Mouse (Mus musculus) T-cell, adult 2 months (primary cell): ENCODE data around the gene Olig2.

Experiments used
- DNase-seq: peaks from one replicate; pipeline ENCODE4 v3.0.0; 2022; ENCODE audit warnings: low spot score

Gene Olig2

DNA sequence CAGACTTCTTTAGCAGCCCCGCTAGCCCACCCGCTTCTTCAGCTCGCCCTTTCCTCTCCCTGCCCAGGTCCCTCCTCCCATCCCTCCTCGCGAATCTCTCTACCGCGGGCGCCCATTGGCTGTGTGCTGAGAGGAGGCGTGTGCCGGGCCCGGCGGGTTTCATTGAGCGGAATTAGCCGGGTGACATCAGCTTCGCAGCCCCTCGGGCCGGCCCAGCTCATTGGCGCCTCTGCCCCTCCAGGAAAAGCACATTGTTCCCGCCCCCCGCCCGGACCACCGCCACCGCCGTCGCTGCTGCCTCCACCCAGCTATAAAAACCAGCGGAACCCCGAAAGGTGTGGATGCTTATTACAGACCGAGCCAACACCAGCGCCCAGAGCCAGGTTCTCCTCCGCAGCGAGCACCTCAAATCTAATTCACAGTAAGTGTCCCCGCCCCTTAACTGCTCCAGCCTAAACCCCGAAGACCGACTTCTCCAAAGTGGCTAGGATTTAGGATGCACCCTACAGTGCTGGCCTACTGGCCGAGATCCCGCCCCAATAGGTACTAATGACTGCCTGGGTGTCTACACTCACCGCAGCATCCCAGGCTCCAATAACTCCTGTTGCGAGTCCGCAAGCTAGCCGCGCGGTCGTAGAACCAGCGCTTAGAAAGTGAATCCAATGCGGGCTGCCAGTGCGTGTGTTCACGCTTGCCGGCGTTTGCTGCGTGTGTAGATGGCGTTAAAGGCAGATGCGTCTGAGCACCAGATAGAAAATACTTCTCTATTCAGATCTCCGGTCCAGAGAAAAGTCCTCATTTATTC, at the start of gene Olig2:
Gene Olig2, plus strand, starts transcription at position 225 of the 805 bp plus-strand sequence.
- DNase-seq, result no peak

GRCm38 (mm10) chr16:91175892-91176291, 49.4 kb upstream of the Olig2 start:
- DNase-seq, result no peak

GRCm38 (mm10) chr16:91187046-91187445, 38.2 kb upstream of the Olig2 start:
- DNase-seq, result no peak

GRCm38 (mm10) chr16:91187662-91188061, 37.6 kb upstream of the Olig2 start:
- DNase-seq, result no peak

DNA sequence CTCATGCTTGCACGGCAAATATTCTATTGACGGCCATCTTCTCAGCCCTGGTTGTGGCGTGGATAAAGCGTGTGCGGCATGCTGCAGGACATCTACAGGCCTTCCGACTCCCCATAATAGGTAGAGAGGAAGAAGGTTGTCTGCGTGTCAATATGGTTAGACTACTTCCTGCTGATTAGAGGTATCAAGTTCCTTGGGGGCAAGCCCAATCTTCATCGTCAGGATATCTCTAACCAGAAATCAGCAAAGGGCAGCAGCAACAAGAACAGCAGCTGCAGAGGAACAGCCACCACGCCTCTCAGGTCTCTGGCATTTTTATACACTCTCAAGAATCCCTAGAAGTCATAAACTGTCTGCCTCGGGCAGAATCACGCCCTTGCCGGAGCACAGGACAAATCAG, 37.0 kb upstream of the Olig2 start:
- no peak for DNase-seq

DNA sequence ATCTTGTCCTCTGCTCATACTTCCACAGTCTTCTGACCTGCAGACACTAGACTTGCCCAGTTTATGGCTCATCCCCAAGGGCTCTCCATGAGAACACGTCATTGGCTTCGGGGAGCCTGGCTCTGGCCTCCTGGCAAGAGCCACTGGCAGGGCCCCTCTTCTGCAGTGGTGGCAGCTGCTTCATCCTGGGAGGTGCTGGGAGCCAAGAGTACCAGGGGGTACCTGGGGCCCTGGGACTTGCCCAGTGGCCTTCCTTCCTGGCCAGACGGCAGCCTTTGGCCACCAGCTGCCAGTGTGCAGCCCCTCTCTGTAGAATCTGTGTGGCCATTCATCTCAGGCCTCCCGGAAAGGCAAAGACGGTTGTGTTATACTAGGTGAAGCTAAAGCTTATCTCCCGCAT, 34.0 kb upstream of the Olig2 start:
- DNase-seq, result no peak

DNA sequence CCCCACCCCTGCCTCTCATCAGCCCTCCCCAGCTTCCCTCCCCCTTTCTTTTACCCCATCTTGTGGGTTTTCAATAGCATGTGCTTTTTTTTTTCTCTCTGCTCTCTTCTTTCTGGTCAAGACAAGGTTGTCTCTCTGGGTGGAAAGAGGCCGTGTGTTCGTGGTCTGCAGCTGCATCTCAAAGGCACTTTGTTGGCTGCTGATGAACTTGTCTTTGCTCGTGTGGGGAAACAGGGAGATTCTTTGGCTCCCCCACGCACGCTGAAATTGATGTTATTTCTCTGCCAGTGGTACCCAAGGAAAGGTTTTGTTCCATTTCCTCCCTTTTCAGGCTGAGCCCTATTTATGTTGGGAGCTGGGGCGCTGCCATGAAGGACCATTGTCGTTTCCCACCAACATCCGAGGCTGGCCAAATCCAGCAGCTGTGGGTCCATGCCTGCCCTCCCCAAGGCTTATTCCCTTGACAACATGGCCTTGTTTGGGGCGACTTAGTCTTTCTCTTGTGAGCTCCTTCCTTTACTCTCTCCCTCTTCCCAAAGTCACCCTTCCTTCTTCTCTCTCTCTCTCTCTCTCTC, 33.5 kb upstream of the Olig2 start:
- DNase-seq, result no peak

DNA sequence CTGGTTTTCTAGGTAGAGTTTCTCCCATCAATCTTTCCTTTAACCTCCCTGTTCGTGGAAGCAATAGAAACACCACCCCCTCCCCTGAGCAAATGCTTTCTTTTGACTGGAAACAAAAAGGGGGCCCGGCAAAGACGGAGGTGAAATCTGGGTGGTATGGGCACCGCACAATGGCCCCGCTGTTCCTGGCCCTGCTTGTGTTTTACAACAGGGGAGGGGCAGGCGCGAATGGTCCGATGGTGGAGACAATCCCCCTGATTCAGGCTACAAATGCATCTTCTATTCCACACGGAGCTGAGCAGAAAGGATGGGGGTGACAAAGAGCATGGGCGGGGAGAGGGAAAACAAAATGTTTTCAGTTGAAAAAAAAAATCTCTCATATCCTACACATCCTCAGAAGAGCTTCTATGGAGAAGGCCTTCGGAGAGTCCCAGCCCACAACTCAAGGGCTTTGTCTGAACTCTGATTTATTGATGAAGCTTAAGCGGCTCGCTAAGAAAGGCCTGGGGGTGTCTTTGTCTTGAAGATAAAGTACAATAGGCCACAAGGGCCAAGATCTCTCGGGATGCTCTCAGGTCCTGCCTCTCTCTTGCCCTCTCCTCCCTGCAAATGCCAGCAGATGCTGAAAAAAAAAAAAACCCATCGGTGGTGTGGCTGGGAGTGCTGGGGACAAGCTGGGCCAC, 32.4 kb upstream of the Olig2 start:
- no peak for DNase-seq

DNA sequence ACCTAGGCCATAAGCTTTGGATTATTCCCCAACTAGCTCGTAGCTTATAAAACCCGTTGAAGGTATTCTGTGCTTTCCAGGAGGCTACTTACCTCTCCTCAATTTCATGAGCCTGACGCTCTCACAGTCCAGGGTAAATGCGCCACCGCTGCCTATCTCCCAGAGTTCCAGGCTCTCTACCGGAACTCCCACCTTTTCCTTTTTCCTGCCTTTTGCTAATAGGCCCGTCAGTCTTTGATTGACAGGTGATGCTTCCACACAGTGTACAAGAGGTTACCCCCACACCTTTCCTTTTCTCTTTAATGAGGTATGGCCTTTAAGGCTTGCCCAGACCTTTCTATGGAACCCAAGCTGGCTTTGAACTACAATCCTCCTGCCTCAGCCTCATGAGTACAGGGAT, 25.4 kb upstream of the Olig2 start:
- no peak for DNase-seq

DNA sequence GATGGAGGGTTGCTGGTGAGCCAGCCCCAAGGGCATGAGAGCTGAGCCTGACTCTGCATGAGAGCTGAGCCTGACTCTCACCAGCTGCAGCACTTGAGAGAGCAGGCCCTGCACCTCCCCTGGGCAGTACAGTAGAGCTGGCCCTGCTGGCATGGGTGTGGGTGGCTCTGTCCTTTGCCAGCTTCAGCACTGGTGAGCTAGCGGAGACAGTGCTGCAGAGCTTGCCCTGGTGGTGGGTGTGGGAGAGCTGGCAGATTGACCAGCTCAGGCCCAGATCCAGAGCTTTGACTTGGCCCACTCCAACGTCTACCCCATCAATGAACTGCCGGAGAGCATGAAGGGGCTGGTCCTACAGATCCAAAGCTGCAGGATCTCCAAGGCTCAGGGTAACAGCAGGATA, 22.3 kb upstream of the Olig2 start:
- no peak for DNase-seq

DNA sequence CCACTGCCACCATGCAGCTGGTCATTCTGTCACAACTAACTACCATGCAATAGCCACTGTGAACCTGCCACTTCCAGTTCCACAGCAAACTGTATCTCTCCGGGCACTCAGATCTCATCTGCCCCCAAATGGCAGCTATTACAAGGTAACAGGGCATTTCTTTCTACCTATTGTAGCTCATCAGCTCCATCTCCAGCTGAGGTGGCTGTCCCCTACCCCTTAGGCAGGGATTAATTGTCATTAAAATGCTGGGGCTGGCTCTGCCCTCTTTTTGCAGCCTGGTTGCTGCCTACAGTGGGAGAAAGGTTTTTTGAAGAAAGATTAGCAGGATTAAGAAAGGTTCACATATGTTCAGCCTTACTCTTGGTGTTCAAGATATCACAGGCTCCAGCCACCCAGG, 18.9 kb upstream of the Olig2 start:
- DNase-seq, result no peak

DNA sequence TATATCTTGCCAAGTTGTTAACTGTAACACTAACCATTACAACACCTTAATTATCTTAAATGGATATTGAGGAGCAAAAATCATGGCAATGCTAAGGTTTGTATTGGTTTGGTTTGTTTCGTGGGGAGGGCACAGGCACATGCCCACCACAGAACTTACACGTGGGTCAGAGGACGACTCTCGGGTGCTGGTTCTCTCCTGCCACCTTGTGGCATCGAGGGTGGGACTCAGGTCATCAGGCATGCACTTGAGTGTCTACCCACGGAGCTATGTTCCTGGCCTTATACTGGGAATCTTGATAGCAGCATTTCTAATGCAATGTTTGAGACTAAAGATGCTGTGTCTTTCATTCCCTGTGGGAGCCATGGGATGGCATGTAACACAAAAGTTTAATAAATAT, 8.2 kb upstream of the Olig2 start:
- no peak for DNase-seq

- no peak for DNase-seq
These were observed 7.3 kb upstream of the Olig2 start for GRCm38 (mm10) chr16:91217948-91218347.

GRCm38 (mm10) chr16:91219246-91219645, 6.0 kb upstream of the Olig2 start:
- DNase-seq, result no peak

DNA sequence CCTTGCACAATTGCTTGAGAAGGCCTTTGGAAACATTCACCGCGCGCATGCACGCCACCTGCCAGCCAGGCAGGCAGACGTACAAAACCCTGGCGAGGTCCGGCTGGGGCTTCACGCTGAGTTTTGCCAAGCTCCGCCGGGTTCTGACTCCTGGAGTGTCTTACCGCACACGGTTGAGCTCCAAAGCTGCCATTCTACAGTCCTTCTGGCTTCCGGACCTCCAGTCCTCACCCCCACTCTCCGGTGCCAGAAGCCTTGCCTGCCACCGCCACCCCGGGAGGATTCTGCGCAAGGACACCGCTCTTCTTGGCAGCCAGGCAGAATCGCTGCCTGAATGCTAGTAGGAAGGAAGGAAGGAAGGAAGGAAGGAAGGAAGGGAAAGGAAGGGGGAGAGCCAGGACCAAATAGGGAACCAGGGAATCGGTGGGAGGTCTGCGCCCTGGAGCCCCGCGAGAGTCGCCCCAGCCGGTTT, 3.0 kb upstream of the Olig2 start:
- DNase-seq, result no peak

DNA sequence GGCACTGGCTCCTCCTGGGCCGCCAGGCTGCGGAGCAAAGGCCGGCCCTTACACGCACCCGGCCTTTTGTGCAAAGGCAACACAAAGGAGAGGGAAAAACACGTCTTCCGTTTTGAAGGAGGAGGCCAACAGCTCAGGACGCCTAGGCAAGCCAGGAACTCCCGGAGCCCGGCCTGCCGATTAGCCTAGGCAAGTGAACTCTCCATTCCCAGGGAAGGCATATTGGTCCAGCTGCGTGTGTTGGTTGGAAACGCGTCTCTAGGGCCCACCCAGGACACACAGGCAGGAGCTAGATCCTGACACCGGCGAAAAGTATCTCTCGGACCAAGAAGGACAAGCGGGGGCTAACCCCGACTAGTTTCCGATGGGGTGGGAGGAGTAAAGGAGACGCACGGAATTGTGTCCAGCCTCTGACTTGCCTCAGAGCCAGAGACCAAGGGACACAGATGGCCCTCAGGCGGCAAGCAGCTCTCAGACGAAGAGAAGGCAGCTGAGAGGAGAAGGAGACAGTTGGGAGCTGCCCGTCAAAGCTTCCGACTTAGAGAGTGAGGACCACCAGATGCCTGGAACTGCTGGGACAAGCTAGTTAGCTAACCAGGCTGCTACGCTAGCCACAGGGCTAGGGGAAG, 2.5 kb upstream of the Olig2 start:
- DNase-seq, result no peak

DNA sequence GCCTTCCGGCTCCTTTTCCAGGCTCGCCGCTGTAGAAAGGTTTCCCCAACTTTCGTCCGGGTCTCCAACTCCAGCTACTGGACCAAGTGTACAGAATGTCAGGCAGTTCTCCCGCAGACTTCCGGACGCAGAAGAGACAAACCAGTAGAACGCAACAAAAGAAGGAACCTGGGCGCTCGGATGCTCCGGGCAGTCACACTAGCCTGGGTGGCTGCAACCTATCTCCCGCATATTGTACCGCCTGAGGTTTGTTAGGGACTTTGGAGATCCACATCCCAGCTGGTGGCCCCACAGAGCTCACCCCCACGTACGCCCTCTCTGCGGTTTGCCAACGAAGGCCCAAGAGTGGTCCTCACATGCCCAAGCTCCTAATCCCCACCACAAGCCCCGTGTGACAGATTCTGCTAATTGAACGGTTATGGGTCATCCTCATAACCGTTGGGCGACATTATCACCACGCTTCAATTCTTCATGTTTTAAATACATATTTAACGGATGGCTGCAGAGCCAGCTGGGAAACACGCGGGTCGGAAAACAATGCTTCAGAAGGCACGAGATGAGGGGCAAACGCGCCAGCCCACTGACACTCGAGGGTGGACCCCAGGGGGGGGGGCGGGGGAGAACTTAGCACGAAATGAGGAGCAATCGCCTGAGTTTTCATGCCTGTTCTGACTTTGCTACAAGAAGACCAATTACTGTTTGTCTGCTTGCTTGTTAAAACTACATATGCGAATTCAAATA, 1.8 kb upstream of the Olig2 start:
- no peak for DNase-seq

DNA sequence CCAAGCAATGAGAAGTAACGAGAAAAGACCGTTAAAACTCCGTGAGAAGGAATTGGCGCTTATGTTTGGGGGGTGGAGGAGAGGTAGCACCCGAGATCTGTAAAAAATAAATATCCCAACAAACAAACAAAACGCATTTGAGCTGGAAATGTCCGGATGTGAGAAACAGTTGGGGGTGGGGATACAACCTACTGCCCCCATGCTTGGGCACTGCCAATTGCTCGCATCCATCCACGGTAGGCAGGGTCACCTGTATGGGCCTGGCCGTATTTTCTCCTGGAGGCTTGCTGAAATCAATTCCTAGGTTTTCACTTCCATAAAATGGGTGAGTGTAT, 1.2 kb upstream of the Olig2 start:
- DNase-seq, result no peak

GRCm38 (mm10) chr16:91224481-91225232, 600 bp upstream of the Olig2 start:
- DNase-seq, result no peak

GRCm38 (mm10) chr16:91226038-91226882, 1.0 kb downstream of the Olig2 start:
- no peak for DNase-seq
